Mouse (Mus musculus): ENCODE results near the gene Pak1. TPM values are rescaled to one million over a fixed set of nuclear protein-coding genes. Genes with fewer than 3 reads are reported as not detected.

The Pak1 gene
- polyA plus RNA-seq, 1 experiment from 2014 or later: 12.4 TPM

DNA sequence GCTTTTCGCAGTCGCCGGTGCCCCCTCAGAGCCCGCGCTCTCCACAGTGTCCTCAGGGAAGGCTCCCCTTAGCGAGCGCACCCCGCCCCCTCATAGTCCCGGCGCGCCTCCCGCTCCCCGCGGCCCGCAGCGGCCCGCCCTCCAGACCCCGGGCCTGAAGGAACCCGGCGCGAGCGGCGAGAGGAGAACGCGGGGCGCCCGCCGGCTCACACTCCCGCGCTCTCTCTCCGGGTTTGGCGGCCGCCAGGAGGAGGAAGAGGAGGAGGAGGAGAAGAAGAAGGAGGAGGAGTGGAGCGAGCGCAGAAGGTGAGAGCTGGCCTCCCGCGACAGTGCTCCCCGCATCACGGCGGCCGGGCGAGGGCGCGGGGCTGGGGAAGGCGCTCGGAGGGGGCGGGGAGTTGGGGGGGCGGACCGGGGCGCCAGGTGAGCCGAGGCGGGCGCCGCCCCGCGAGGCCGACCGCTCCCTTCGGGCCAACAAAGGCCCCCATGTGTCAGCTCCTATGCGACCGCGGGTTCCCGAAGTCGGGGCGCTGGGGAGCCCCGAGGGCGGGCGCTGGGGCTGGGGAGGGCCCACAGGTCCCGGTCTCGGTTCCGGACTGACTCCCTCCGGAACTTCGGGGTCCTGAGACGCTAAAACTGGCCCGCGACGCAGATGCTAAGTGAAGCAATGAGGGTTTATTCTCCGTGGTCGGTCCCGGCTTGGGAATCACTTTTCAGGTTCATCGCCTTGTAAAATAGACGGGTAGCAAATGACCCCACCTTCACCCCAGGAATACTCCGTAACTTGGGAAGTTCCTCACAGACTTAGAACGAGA lies 535 bp downstream of the Pak1 start:
- no peaks in the 10 kb centered on the region for H3K4me1 ChIP-seq (replicated peaks; ENCODE audit: insufficient read depth, low read length)
- ATAC-seq (replicated peaks; ENCODE audit: low FRiP score, low read depth) (peak; percentile 79), DNase-seq (ENCODE audit: low spot score) (peak; percentile 38)
- peak overlapping the region; percentile 60; the same call in 1 of the 2 replicates for H3K27ac ChIP-seq
- H3K4me3 ChIP-seq (replicated peaks; ENCODE audit: low read depth, low read length): peak overlapping the region; percentile 87
- no peaks in the 10 kb centered on the region for H3K9me3 ChIP-seq (replicated peaks; ENCODE audit: low read length)
- WGBS: under 1% methylated on average over 72 of the region's 84 CpGs
- H3K9ac ChIP-seq (ENCODE audit: low read depth, low read length): peak overlapping the region; percentile 74
- H3K4me2 ChIP-seq (ENCODE audit: low read length): peak overlapping the region; percentile 99
- TF ChIP-seq CTCF (IDR thresholded peaks at IDR 0.05; ENCODE audit: low read depth): no peak
- H3K27me3 ChIP-seq (ENCODE audit: insufficient read depth, low read length): no peaks in the 10 kb centered on the region
- no peaks in the 10 kb centered on the region for H3K36me3 ChIP-seq (ENCODE audit: insufficient read depth, low read length)

DNA sequence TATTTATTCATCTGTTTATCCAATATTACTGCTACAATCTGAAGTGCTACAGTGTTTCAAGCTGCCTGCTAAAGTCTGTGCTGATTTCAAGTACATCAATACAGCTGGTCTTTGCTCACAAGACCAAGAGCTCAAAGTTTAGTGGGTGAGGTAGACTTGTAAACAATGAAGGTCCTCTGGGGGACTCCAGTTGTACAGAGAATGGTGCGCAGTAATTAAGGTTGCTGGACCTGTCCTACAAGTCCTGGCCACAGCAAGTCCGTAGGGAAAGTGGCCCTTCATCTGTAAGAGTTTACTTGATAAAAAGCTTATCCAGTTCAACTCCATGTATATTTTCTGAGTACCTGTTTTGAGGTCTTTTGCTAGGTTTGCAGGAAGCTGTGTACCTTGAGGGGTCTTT lies 1.9 kb downstream of the Pak1 start:
- ATAC-seq (replicated peaks; ENCODE audit: low FRiP score, low read depth) (no peak), DNase-seq (ENCODE audit: low spot score) (no peak)
- H3K27ac ChIP-seq: no peak overlapping the region

GRCm38 (mm10) chr7:97792324-97792723 lies 4.0 kb downstream of the Pak1 start:
- Histone ChIP-seq H3K27me3 (ENCODE audit: insufficient read depth, low read length) (no peaks in the 10 kb centered on the region), H3K4me1 (replicated peaks; ENCODE audit: insufficient read depth, low read length) (no peaks in the 10 kb centered on the region), H3K27ac (no peak overlapping the region), H3K36me3 (ENCODE audit: insufficient read depth, low read length) (no peaks in the 10 kb centered on the region), H3K9ac (ENCODE audit: low read depth, low read length) (no peak overlapping the region), H3K4me3 (replicated peaks; ENCODE audit: low read depth, low read length) (no peak overlapping the region), H3K4me2 (ENCODE audit: low read length) (no peak overlapping the region), H3K9me3 (replicated peaks; ENCODE audit: low read length) (no peaks in the 10 kb centered on the region)
- ATAC-seq (replicated peaks; ENCODE audit: low FRiP score, low read depth) (no peak), DNase-seq (ENCODE audit: low spot score) (no peak)
- no peak for TF ChIP-seq CTCF (IDR thresholded peaks at IDR 0.05; ENCODE audit: low read depth)
- WGBS: 36% methylated on average over 2 of the region's 2 CpGs

More for the DNA sequence above, 1.9 kb downstream of the Pak1 start:
- H3K36me3 ChIP-seq (ENCODE audit: insufficient read depth, low read length): no peaks in the 10 kb centered on the region
- WGBS: 51% methylated on average over 2 of the region's 2 CpGs
- H3K9me3 ChIP-seq (replicated peaks; ENCODE audit: low read length): no peaks in the 10 kb centered on the region
- H3K4me1 ChIP-seq (replicated peaks; ENCODE audit: insufficient read depth, low read length): no peaks in the 10 kb centered on the region
- no peak for TF ChIP-seq CTCF (IDR thresholded peaks at IDR 0.05; ENCODE audit: low read depth)
- H3K4me3 ChIP-seq (replicated peaks; ENCODE audit: low read depth, low read length): no peak overlapping the region
- H3K4me2 ChIP-seq (ENCODE audit: low read length): no peak overlapping the region
- H3K27me3 ChIP-seq (ENCODE audit: insufficient read depth, low read length): no peaks in the 10 kb centered on the region
- no peak overlapping the region for H3K9ac ChIP-seq (ENCODE audit: low read depth, low read length)

DNA sequence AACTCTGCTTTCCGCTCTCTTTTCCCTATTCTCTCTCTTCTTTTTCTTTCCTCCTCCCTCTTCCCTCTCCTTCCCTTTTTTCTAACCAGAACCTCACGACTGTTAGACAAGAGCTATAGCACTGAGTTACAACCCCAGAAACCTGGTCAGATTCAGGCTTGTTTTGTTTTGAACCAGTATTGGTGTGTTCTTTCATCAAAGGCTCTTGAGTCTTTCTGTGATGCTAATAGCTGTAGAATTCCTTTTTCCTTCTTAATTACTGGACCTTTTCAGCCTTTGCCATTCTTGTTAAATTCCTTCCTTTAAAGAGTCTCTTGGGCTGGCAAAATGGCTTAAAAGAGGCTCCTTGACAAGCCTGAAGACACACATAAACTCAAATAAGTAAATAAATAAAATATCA lies 14.8 kb downstream of the Pak1 start:
- Histone ChIP-seq H3K4me3 (replicated peaks; ENCODE audit: low read depth, low read length) (no peak overlapping the region), H3K4me1 (replicated peaks; ENCODE audit: insufficient read depth, low read length) (no peaks in the 10 kb centered on the region), H3K27me3 (ENCODE audit: insufficient read depth, low read length) (no peaks in the 10 kb centered on the region), H3K9me3 (replicated peaks; ENCODE audit: low read length) (no peaks in the 10 kb centered on the region), H3K9ac (ENCODE audit: low read depth, low read length) (no peak overlapping the region), H3K4me2 (ENCODE audit: low read length) (no peak overlapping the region), H3K36me3 (ENCODE audit: insufficient read depth, low read length) (no peaks in the 10 kb centered on the region), H3K27ac (no peak overlapping the region)
- 72% methylated on average over 2 of the region's 2 CpGs for WGBS
- ATAC-seq (replicated peaks; ENCODE audit: low FRiP score, low read depth) (no peak), DNase-seq (ENCODE audit: low spot score) (no peak)
- no peak for TF ChIP-seq CTCF (IDR thresholded peaks at IDR 0.05; ENCODE audit: low read depth)

- no peaks in the 10 kb centered on the region for H3K36me3 ChIP-seq (ENCODE audit: insufficient read depth, low read length)
- no peaks in the 10 kb centered on the region for H3K27me3 ChIP-seq (ENCODE audit: insufficient read depth, low read length)
- TF ChIP-seq CTCF (IDR thresholded peaks at IDR 0.05; ENCODE audit: low read depth): no peak
- H3K27ac ChIP-seq: no peak overlapping the region
- no peak overlapping the region for H3K4me2 ChIP-seq (ENCODE audit: low read length)
- 59% methylated on average over 2 of the region's 2 CpGs for WGBS
- no peaks in the 10 kb centered on the region for H3K9me3 ChIP-seq (replicated peaks; ENCODE audit: low read length)
- no peak overlapping the region for H3K9ac ChIP-seq (ENCODE audit: low read depth, low read length)
- ATAC-seq (replicated peaks; ENCODE audit: low FRiP score, low read depth) (no peak), DNase-seq (ENCODE audit: low spot score) (no peak)
- H3K4me3 ChIP-seq (replicated peaks; ENCODE audit: low read depth, low read length): no peak overlapping the region
- H3K4me1 ChIP-seq (replicated peaks; ENCODE audit: insufficient read depth, low read length): no peaks in the 10 kb centered on the region
These were observed 16.1 kb downstream of the Pak1 start for GRCm38 (mm10) chr7:97804245-97805066.

GRCm38 (mm10) chr7:97805067-97805365 lies 16.7 kb downstream of the Pak1 start:
- no peak overlapping the region for H3K4me2 ChIP-seq (ENCODE audit: low read length)
- H3K36me3 ChIP-seq (ENCODE audit: insufficient read depth, low read length): no peaks in the 10 kb centered on the region
- H3K4me3 ChIP-seq (replicated peaks; ENCODE audit: low read depth, low read length): no peak overlapping the region
- WGBS: 66% methylated on average over 3 of the region's 3 CpGs
- no peak for TF ChIP-seq CTCF (IDR thresholded peaks at IDR 0.05; ENCODE audit: low read depth)
- ATAC-seq (replicated peaks; ENCODE audit: low FRiP score, low read depth): no peak
- no peak for DNase-seq (ENCODE audit: low spot score)
- no peaks in the 10 kb centered on the region for H3K9me3 ChIP-seq (replicated peaks; ENCODE audit: low read length)
- H3K27ac ChIP-seq: no peak overlapping the region
- no peaks in the 10 kb centered on the region for H3K27me3 ChIP-seq (ENCODE audit: insufficient read depth, low read length)
- H3K4me1 ChIP-seq (replicated peaks; ENCODE audit: insufficient read depth, low read length): no peaks in the 10 kb centered on the region
- H3K9ac ChIP-seq (ENCODE audit: low read depth, low read length): no peak overlapping the region

All from kidney, postnatal 0 days (tissue).